Mouse (Mus musculus) bone marrow macrophage, adult 2 months (primary cell): ENCODE data around the gene Dbx2.

Source experiments
- CTCF ChIP-seq: IDR thresholded peaks from 2 replicates; pipeline ENCODE4 v1.5.1; 2012; ENCODE audit warnings: low read depth, mild to moderate bottlenecking, low read length, moderate library complexity
- POLR2A ChIP-seq: IDR thresholded peaks from 2 replicates; pipeline ENCODE4 v1.6.1; 2012; ENCODE audit warnings: mild to moderate bottlenecking, low read depth, low read length, borderline replicate concordance

- TF ChIP-seq POLR2A, result no peak
- no peak for TF ChIP-seq CTCF
These were observed 70.9 kb downstream of the Dbx2 start for GRCm38 (mm10) chr15:95584891-95585290.
